Mouse (Mus musculus) A20 (cell line): ENCODE measurements around the gene Ctps.
"Not testable (repeated sequence)": the region's sequence is repeated elsewhere in the genome, so short reads cannot be mapped to it uniquely, and the experiment has no call there.

Experiments used
- DNase-seq: peaks from one replicate; pipeline ENCODE4 v3.0.0-alpha.2; 2011; ENCODE audit warnings: low read depth, low spot score

The Ctps gene

GRCm38 (mm10) chr4:120569486-120570437 lies at the start of gene Ctps:
TSS of gene Ctps (minus strand) at chr4:120570276.
- peak; percentile 97 for DNase-seq

DNA sequence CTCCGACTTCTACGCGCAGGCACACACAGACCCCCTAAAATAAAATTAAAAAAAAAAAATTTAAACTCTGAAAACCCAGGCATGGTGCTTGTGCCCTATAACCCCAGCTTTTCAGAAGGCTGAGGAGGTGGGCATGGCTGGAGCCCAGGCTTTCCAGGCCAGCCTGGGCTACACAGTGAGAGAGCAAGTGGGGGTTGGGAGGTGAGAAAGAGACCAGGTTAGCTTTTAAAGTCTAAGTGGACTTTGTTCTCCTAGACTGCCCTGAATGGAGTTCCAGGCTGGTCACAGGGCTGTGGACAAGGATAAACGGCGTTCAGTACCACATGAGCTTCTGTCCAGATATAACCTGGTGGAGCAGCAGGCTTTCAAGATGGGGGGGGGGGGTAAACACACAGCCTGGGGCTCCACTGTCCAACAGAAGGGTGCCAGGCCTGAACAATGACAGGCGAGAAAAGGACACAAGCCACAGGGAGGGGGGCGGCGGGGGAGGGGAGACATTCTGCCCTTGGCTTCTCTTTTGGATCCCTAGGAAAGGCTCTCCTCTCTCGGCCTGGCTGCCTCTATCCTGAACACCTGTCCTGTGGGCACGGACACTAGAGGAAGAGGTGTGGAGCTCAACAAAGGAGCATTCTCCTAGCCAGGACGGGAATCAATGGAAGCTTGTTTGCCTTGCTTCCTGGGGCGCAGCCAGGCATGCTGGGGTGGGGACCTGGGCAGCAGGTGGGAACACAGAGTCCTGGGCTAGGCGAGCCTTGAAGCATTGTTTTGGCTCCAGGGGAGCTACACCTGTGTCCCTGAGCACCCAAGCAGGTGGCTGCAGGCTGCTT lies 46.3 kb upstream of the Ctps start:
- no peak for DNase-seq

- DNase-seq, result no peak
Measured at GRCm38 (mm10) chr4:120615528-120616081, 45.5 kb upstream of the Ctps start.

- DNase-seq, result no peak
Measured at GRCm38 (mm10) chr4:120614644-120615043, 44.6 kb upstream of the Ctps start.

DNA sequence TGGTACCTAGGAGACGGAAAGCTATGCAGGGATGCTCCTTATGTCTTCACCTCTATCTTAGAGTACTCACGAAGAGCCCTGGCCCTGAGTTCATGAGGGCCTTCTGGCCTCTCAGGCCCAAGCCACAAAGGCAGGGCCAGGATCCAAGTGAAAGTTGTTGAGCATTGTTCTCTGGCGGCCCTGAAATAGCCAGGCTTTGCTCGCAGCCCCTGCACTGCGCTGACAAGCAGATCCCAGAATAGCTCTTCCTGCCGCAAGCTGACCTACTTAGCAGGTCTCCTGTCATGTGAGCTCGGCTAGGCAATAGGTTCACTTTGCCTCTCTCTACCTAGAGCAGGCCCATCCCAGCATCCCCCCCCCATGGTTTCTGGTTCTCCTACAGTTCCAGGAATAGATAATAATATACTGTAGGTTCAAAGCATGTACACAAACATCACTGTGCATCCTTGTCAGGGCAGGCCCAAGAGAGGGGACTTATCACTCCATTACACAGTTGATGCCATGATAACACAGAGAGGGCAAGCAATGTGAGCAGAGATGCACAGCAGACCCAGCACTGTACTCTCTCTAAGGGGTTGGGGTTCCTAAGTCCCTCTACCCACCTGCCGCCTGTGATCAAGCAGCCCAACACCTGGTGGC lies 43.7 kb upstream of the Ctps start:
- no peak for DNase-seq

- no peak for DNase-seq
Measured at GRCm38 (mm10) chr4:120612304-120613080, 42.4 kb upstream of the Ctps start.

- no peak for DNase-seq
Measured at GRCm38 (mm10) chr4:120611005-120611404, 40.9 kb upstream of the Ctps start.

DNA sequence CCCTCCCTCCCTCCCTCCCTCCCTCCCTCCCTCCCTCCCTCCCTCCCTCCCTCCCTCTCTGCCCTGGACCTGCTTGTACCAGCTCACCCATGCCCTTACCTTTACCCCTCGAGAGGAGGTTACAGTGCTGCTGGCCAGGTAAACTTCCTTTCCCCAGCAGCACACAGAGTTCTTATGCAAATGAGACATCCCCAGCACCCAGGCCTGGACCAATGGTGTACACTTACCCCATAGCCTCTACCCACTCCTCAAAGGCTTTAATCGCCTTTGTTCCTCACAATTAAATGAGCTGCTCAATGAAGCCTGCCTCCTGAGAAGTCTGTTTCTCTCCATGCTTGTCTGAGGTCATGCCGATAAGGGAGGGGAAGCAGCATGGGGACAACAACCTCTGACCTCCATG lies 36.9 kb upstream of the Ctps start:
- DNase-seq, result no peak

DNA sequence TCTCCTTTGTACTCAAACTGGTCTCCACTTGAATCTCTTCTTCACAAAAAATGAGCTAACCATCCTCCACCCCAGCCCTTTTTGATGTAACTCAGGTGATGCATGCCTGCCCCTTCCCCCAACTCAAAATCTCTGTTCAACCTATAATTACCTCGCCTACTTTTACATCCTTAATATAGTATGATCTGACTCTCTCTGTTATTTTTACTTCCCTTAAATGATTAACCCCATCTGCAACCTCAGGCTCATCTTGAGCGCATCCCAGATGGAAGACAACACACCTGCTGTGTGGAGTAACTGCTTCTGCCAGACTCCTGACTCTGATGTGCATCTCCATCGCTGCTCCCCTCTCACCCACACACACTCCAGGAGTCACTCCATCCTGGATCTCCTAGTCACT lies 32.6 kb upstream of the Ctps start:
- no peak for DNase-seq

DNA sequence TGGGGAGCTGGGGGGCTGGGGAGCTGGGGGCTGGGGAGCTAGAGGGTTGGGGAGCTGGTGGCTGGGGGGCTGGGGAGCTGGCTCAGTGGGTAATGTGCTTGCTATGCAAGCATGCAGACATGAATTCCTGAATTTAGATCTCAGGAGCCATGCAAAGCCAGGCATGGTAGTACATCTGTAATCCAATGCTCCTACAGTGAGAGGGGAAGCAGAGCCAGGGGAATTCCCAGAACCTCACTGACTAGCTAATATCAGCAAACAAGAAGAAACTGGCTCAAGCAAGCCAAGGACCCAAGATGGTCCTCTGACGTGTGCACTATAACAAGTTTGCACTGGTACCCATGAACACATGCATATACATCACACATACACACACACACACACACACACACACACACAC lies 31.7 kb upstream of the Ctps start:
- no peak for DNase-seq

DNA sequence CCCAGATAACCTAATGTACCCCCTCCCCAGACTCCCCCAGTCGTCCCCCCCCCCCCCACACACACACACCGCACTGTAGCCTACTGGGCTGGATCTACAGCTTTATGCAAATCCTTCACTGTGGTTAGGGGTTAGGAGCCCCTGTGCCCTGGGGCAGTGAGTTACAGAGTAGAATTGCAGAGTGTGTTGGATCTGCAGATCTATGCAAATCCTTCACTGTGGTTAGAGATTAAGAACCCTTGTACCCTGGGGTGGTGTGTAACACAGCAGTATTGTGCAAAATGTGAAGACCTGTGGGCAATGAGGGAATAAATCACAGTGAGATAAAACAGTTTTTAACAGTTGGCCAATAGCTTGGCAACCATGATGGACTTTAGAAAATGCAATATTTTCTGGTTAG lies 28.8 kb upstream of the Ctps start:
- no peak for DNase-seq

DNA sequence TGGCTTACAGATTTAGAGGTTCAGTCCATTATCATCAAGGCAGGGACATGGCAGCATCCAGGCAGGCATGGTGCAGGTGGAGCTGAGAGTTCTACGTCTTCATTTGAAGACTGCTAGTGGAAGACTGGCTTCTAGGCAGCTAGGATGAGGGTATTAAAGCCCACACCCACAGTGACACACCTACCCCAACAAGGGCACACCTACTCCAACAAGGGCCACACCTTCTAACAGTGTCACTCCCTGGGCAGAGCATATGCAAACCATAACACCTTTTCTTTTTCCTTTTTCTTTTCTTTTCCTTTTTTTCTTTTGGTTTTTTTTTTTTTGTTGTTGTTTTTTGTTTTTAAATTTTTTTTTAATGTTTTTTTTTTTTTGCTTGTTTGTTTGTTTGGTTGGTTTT lies 26.1 kb upstream of the Ctps start:
- DNase-seq, result not testable (repeated sequence)

- DNase-seq, result no peak
Measured at GRCm38 (mm10) chr4:120590973-120591372, 20.9 kb upstream of the Ctps start.

DNA sequence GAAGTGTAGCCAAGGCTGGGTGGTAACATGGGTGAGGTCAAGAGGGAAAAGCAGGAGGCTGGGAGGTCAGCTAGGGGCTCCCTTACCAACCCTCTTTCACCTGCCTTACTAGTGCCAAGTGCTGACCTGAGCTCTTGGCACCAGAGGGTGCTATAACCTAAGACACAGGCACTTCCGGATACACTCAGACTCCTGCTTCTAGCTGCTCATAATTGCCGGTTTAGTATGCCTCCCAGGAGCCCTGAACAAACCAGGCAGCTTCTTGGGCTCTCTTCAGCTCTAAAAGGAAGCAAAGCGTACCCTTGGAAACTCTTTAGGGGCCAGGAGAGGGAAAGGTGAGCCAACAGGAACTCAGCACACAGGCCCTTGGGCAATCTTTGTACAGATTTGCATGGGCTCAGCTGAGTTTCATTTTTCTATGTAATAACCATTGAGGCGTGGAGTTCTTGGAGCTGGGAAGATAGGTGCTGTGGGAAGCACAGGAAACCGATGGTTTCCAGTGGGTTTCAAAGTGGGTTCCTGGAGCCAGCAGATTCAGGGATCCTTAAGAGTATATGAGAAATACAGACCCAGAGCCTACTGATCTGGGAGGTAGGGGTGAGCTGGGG lies 19.8 kb upstream of the Ctps start:
- DNase-seq, result peak; percentile 77

DNA sequence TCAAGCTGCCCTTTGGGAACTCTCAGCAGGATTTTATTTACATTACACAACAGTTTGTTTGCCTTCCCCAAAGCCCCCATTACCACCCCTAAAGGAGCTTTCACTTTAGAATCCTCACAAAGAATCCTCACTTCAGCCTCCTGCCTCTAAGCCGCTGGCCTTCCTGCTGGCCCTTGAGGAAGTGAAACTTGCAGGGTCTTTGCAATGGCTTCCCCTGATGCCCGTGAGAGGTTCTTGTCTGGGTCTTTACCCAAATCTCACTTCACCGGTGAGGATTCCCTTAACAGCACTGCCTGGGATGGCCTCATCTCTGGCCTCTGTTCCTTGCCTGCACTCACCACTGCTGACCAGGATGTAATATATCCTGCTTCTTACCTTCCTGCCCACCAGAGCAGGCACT lies 19.0 kb upstream of the Ctps start:
- DNase-seq, result peak; percentile 65

- DNase-seq, result no peak
Measured at GRCm38 (mm10) chr4:120588445-120588844, 18.4 kb upstream of the Ctps start, which contains the start of gene Gm8439. TSS of gene Gm8439 (plus strand) at chr4:120588745.

GRCm38 (mm10) chr4:120586986-120587385 lies 16.9 kb upstream of the Ctps start:
- DNase-seq, result peak; percentile 20

- no peak for DNase-seq
Measured at GRCm38 (mm10) chr4:120581711-120582110, 11.6 kb upstream of the Ctps start.

DNA sequence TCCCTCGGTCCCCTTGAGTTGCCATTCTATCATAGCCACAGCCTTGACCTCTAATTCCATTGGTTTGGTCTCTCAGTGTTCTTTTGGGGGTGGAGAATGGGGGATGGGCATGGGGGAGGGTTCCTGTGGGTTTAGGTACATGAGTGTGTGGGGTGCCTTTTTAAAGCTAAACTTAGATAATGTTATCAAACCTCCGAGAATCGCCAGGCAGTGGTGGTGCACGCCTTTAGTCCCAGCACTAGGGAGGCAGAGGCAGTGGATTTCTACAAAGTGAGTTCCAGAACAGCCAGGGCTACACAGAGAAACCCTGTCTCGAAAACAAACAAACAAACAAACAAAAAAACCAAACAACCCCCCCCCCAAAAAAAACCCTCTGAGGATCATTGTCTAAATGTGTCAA lies 10.8 kb upstream of the Ctps start:
- no peak for DNase-seq

- no peak for DNase-seq
Measured at GRCm38 (mm10) chr4:120571691-120572090, 1.6 kb upstream of the Ctps start.
